Mouse (Mus musculus): Measurements from ENCODE around the gene Efcab10.

DNA sequence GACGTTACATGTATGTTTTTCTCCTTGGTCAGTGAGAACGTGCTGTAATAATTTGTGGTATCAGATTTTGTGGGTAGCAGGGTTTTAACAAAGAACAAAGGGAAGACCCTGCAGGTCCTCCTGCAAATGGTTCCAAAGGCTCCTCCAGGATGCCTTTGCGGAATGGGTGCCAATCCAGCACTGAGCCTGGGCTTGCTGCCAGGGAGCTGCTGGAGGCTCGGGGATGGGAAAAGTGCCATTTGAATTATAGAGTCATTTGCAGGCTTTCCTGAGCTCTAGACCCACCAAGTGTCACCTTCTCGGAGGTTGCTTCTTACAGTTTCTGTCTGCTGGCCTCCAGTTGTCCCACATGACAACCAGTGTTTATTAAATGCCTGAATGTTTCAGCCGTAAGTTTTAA, 33.9 kb upstream of the Efcab10 start:
- TF ChIP-seq POLR2A (IDR thresholded peaks at IDR 0.05; ENCODE audit: low read depth, low read length) (no peak), CTCF (IDR thresholded peaks at IDR 0.05; ENCODE audit: extremely low read depth, insufficient read length, insufficient replicate concordance, low read depth, low read length) (no peak)

All from small intestine, adult 2 months (tissue).